In genomic region chr3:146149156-146150057, GRCm38 (mm10) we compare ENCODE assay signal across 8 mouse cellular contexts. TPM values are rescaled to one million over a fixed set of nuclear protein-coding genes. Genes with fewer than 3 reads are reported as not detected.
DNase-seq lines count a peak whose midpoint lies in the region; ATAC-seq and TF ChIP-seq lines count a peak whose summit lies in the region.

Gene Mcoln2, plus strand, starts transcription at chr3:146149833.

- no peaks in the 10 kb centered on the region for H3K9me3 ChIP-seq in embryonic facial prominence, embryonic 13.5 days
- H3K9me3 ChIP-seq in hindbrain, embryonic 16.5 days (ENCODE audit: control insufficient read depth, low read length), result no peaks in the 10 kb centered on the region
- no peaks in the 10 kb centered on the region for H3K9me3 ChIP-seq in liver, postnatal 0 days (ENCODE audit: low read length)

- TF ChIP-seq EP300 in liver, postnatal 0 days (IDR thresholded peaks at IDR 0.05; ENCODE audit: low read depth), result no peak

- no peaks in the 10 kb centered on the region for H3K36me3 ChIP-seq in embryonic facial prominence, embryonic 13.5 days
- no peaks in the 10 kb centered on the region for H3K36me3 ChIP-seq in hindbrain, embryonic 16.5 days (ENCODE audit: control insufficient read depth, insufficient read depth, low read length)
- H3K36me3 ChIP-seq in liver, postnatal 0 days (replicated peaks; ENCODE audit: insufficient read depth, low read length), result no peaks in the 10 kb centered on the region

- peak; percentile 21 for DNase-seq in kidney, adult 18-20 months
- DNase-seq in kidney, adult 11 months, result no peak
- DNase-seq in liver, postnatal 0 days, result peak; percentile 38
- no peak for DNase-seq in cerebellum, adult 11 months
- no peak for DNase-seq in layer of hippocampus, adult 18-20 months (ENCODE audit: low spot score in 2 of 2)

- H3K4me3 ChIP-seq in embryonic facial prominence, embryonic 13.5 days, result peak within 1 kb of the TSS; percentile 46
- H3K4me3 ChIP-seq in hindbrain, embryonic 16.5 days (ENCODE audit: low read length), result peak within 1 kb of the TSS; percentile 47
- H3K4me3 ChIP-seq in liver, postnatal 0 days (ENCODE audit: low read depth, low read length), result peak within 1 kb of the TSS; percentile 50
- H3K4me3 ChIP-seq in olfactory bulb, adult 2 months (ENCODE audit: insufficient read depth, low read depth, low read length), result peak within 1 kb of the TSS; percentile 22

- H3K4me2 ChIP-seq in embryonic facial prominence, embryonic 13.5 days, result peak within 1 kb of the TSS; percentile 91
- H3K4me2 ChIP-seq in hindbrain, embryonic 16.5 days (ENCODE audit: low read length), result peak within 1 kb of the TSS; percentile 96
- peak within 1 kb of the TSS; percentile 90 for H3K4me2 ChIP-seq in liver, postnatal 0 days (ENCODE audit: low read depth, low read length)

- ATAC-seq in embryonic facial prominence, embryonic 13.5 days (ENCODE audit: insufficient number of reproducible peaks, insufficient read depth, low FRiP score, low TSS enrichment, low read depth), result no peak; the same call in 1 of the 2 replicates
- ATAC-seq in hindbrain, embryonic 16.5 days, result peak; percentile 17; the same call in 1 of the 2 replicates
- peak; percentile 53 for ATAC-seq in liver, postnatal 0 days

- H3K27ac ChIP-seq in embryonic facial prominence, embryonic 13.5 days, result no peak within 1 kb of the TSS
- no peak within 1 kb of the TSS for H3K27ac ChIP-seq in hindbrain, embryonic 16.5 days (ENCODE audit: low read depth, low read length)
- H3K27ac ChIP-seq in liver, postnatal 0 days (ENCODE audit: low read depth), result peak within 1 kb of the TSS; percentile 40; the same call in 1 of the 2 replicates
- H3K27ac ChIP-seq in olfactory bulb, adult 2 months (ENCODE audit: insufficient read depth, low read depth, low read length), result no peak within 1 kb of the TSS

- H3K9ac ChIP-seq in embryonic facial prominence, embryonic 13.5 days, result peak within 1 kb of the TSS; percentile 57; the same call in 1 of the 2 replicates
- peak within 1 kb of the TSS; percentile 55 for H3K9ac ChIP-seq in hindbrain, embryonic 16.5 days (ENCODE audit: low read depth, low read length)
- H3K9ac ChIP-seq in liver, postnatal 0 days (replicated peaks), result peak within 1 kb of the TSS; percentile 60

- 14% methylated on average over 29 of the region's 34 CpGs for WGBS in embryonic facial prominence, embryonic 13.5 days
- WGBS in hindbrain, embryonic 16.5 days, result 15% methylated on average over 26 of the region's 34 CpGs
- 11% methylated on average over 24 of the region's 34 CpGs for WGBS in liver, postnatal 0 days (ENCODE audit: insufficient replicate concordance)
- 20% methylated on average over 34 of the region's 34 CpGs for whole genome bisulfite sequencing in olfactory bulb, adult 2 months

- no peak for TF ChIP-seq CTCF in liver, postnatal 0 days (IDR thresholded peaks at IDR 0.05; ENCODE audit: low read depth)
- no peak for TF ChIP-seq CTCF in olfactory bulb, adult 2 months (IDR thresholded peaks at IDR 0.05; ENCODE audit: insufficient read depth, low read depth, low read length)

- peaks cover 67% of the 10 kb centered on the region for H3K27me3 ChIP-seq in embryonic facial prominence, embryonic 13.5 days
- H3K27me3 ChIP-seq in hindbrain, embryonic 16.5 days (replicated peaks; ENCODE audit: control insufficient read depth, insufficient read depth, low read length), result peaks cover 23% of the 10 kb centered on the region
- H3K27me3 ChIP-seq in liver, postnatal 0 days (ENCODE audit: insufficient read depth, low read length), result no peaks in the 10 kb centered on the region

- peaks cover 22% of the 10 kb centered on the region for H3K4me1 ChIP-seq in embryonic facial prominence, embryonic 13.5 days
- peaks cover 11% of the 10 kb centered on the region for H3K4me1 ChIP-seq in hindbrain, embryonic 16.5 days (ENCODE audit: control insufficient read depth, insufficient read depth, low read depth, low read length)
- H3K4me1 ChIP-seq in liver, postnatal 0 days (ENCODE audit: insufficient read depth), result peaks cover 6% of the 10 kb centered on the region
- peaks cover 6% of the 10 kb centered on the region for H3K4me1 ChIP-seq in olfactory bulb, adult 2 months (ENCODE audit: control insufficient read depth, insufficient read depth, low read length)

- TF ChIP-seq POLR2A in olfactory bulb, adult 2 months (IDR thresholded peaks at IDR 0.05; ENCODE audit: insufficient read depth, low read depth, low read length), result no peak

RNA-seq across cellular contexts. Expression of gene Mcoln2, which starts in this region (rescaled TPM):
- 0.51 and 0.58 TPM in 2 replicates for polyA plus RNA-seq in embryonic facial prominence, embryonic 13.5 days (2015; fragmentation: Nextera tagmentation; extraction: Ambion mirVana)
- polyA plus RNA-seq in hindbrain, embryonic 16.5 days (2015; fragmentation: Nextera tagmentation; extraction: Ambion mirVana), result 0.59 and 0.62 TPM in 2 replicates
- 4.3 and 4.5 TPM in 2 replicates for polyA plus RNA-seq in liver, postnatal 0 days (2015; fragmentation: Nextera tagmentation; extraction: Ambion mirVana)
- polyA plus RNA-seq in olfactory bulb, adult 2 months (2012; ENCODE audit: insufficient read depth, insufficient read length, low replicate concordance, missing spikeins), result not detected in 2 replicates
- not detected for total RNA-seq in layer of hippocampus, adult 18-20 months (2021)

Comparison
In these comparisons a context has a peak if more than half of its experiments do, and no peak if none do; other contexts are left out.
1. DNase-seq: peak in kidney, adult 18-20 months (single experiment) and liver, postnatal 0 days (single experiment); none in kidney, adult 11 months (single experiment), cerebellum, adult 11 months (single experiment) and layer of hippocampus, adult 18-20 months (0 of 2).
2. Peak in ATAC-seq, H3K4me3 ChIP-seq, H3K9ac ChIP-seq and H3K4me2 ChIP-seq in hindbrain, embryonic 16.5 days; RNA of the gene not detected or under 1 TPM.
3. Peak in every context shown above with its lines, with median percentiles within 50 percentile points of each other: H3K4me2 ChIP-seq, H3K4me3 ChIP-seq and H3K9ac ChIP-seq.